Mouse (Mus musculus): ENCODE measurements around the gene Prpsap1.

The Prpsap1 gene

DNA sequence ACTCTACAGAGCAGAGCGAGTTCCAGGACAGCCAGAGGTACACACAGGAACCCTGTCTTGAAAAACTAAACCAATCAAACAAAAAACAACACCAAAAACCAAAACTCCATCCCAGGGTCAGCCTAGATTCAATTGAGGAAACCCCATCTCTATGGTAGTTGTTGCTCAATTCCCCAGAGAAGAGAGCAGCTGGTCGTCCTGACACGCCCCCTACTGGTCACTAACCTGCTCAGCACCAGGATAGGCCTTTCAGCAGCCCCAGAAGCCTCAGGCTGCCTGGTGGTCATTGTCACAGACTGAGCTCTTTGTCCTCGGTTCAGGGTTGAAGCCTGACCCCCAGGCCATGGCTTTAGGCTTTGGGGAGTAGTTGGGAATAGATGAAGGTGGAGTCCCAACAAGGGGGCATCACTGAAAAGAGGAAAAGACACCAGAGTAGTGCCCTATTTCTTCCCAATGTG is at the start of gene Prpsap1:
Gene Prpsap1, minus strand, starts transcription at position 408 of the 458 bp plus-strand sequence.
- DNase-seq (ENCODE audit: low spot score in 2 of 2): peak; percentile 44 to 74

- peak; percentile 66 to 79 for DNase-seq (ENCODE audit: low spot score in 2 of 2)
Measured at GRCm38 (mm10) chr11:116543110-116543509, 49.1 kb upstream of the Prpsap1 start.

DNA sequence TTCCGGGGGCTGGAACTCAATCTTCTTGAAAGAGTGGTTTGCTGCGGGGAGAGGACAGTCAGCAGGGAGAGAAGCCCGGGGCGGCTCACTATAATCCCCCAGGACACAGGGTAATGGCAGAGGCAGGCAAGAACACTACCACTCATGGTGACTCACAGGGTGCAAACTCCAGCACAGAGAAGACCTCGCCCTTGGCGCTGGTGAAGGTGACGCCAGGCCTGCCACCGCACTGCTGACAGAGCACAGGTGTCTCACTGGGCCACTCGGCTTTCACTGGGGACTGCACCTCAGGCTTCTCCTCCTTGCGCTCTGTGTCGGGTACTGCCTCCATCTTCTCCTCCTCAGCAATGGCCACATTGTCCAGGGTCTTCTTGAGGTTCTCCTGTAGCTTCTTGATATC is 47.2 kb upstream of the Prpsap1 start:
- DNase-seq (ENCODE audit: low spot score in 2 of 2): peak in 1 of 2 experiments; percentile 8

- peak; percentile 50 to 63 for DNase-seq (ENCODE audit: low spot score in 2 of 2)
Measured at GRCm38 (mm10) chr11:116538142-116538735, 44.2 kb upstream of the Prpsap1 start.

DNA sequence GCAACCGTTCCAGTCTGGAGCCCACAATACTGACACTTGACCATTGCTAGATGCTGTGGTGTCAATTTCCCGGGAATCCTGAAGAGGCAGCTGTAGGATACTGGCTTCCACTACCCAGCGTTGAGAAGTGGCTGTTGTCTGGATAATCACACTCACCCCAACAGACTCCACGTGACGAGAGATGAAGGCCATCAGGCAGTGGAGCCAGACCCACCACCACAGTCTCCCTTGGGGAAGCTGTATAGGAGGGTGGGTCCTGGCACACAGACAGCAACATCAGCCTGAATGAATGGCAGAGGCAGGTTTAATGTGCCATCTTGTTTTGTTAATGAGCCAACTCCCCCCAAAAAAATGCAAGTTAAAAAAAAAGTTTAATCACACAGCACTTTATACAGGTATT is 43.4 kb upstream of the Prpsap1 start:
- DNase-seq (ENCODE audit: low spot score in 2 of 2): peak in 1 of 2 experiments; percentile 54

DNA sequence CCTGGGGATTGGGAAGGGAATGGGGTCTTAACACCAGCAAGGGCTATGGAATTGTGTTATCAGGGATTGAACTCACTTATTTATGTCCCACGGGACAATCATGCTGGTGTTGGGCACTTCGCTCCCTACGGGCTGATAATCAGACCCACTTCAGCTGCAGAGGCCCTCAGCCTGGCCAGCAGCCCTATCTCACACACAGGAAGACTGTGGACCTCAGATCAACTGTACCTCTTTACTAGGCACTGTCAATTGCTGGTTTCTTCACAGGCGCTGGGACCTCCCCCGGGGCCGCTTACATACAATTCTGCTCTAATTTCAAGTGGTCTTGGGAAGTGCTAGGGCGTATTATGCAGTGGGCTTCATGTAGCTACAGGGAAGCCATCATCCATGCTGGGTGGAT is 42.7 kb upstream of the Prpsap1 start:
- DNase-seq (ENCODE audit: low spot score in 2 of 2): peak; percentile 57 to 59

DNA sequence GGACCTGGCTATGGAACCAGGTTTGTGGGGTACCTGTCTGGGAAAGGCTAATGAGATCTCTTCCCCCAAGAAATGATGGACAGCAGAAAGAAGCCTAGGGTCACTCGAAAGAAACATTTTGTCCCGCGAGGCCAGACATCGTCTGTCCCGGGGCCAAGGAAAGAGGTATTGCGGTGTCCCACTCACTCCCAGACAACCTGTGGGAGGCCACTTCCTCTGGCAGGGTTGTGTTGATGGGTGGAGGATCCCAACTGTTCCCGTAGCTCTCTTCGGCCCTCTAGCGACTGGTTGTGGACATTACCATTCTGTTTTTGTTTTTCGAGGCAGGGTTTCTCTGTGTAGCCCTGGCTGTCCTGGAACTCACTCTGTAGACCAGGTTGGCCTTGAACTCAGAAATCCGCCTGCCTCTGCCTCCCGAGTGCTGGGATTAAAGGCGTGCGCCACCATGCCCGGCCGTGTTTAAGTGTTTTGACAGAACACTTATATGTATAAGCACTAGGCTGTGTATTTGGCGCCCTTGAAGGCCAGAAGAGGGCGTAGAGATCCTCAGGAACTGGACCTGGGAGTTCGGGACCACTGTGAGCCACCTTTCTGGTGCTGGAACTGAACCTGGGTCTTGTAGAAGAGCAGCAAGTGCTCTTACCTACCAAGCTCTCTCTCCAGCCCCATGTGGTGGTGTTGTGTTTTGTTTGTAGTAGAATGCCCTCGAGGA is 40.3 kb upstream of the Prpsap1 start:
- peak; percentile 84 to 85 for DNase-seq (ENCODE audit: low spot score in 2 of 2)

GRCm38 (mm10) chr11:116533341-116534153 is 39.5 kb upstream of the Prpsap1 start:
- DNase-seq (ENCODE audit: low spot score in 2 of 2): peak in 1 of 2 experiments; percentile 89

DNA sequence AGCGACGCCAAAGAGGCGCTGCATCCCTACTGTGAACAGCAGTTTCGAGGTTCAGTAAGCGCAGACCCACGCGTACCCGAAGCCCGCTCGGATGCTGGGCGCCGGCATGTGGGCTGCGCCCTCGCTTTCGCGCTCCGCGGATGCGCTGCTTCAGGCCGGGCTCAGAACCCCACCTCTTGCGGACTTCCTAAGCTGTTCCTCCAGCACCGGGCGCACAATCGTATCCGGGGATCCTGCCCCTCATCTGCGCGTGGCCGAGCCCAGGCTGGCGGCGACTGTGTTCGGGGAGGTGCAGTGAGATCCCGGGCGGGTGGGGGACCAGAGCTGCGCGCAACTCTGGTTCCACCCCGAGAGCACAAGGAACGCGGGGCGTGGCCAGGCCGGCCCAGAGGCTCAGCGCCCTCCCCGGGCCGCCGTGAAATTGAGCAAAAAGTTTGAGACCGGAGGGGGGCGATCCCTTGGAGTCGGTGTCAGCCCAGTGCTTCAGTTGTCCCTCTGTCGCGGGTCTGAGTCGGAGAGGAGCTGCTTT is 38.9 kb upstream of the Prpsap1 start:
- peak; percentile 84 to 91 for DNase-seq (ENCODE audit: low spot score in 2 of 2)

GRCm38 (mm10) chr11:116532262-116532809 is 38.3 kb upstream of the Prpsap1 start:
- peak; percentile 74 to 80 for DNase-seq (ENCODE audit: low spot score in 2 of 2)

- peak; percentile 53 to 60 for DNase-seq (ENCODE audit: low spot score in 2 of 2)
Measured at GRCm38 (mm10) chr11:116531371-116532191, 37.6 kb upstream of the Prpsap1 start.

DNA sequence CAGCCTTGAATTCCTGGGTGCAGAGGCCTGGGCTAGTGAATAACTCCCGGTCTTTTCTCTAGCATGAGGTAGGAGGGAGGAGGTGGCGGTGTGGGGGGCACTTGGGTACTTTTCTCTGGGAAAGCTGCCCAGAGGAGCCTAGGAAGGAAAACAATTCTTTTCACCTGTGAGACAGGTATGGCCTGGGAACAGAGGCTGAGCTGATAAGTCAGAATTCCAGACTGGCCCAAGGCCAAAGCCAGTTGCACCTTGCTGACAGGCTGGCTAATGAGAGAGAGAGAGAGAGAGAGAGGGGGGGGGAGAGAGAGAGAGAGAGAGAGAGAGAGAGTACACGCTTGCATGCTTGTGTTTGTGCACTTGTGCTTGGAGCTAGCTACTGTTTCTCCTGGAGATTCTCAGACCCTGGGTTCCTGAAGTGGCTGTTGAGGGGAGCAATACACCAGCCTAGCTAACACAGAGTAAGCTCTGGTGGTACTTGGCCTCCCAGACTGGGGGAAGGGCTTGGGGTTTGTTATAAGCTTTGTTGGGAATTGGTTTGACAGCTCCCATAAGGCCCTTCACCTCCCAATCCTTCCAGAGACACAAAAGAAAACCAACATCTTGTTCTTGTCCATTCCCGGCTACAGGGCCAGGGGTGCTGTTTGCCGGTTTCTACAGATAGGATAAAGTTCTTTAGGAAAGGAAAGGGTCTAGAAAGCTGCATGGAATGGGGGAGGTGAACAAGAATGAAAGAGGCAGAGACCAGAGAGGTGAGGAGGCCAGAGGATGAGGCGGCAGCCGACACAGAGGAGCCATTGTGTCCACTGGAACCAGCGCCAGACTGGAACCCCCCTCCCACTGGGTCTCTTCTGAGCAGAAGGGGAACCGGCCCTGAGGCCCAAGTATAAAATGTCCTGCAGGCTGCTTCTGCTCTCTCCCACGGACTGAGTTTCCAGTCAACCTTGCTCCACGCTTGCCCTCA is 36.5 kb upstream of the Prpsap1 start, which contains the start of gene Sphk1:
Gene Sphk1, plus strand, starts transcription at position 739 of the 961 bp plus-strand sequence.
- peak in 1 of 2 experiments; percentile 39 for DNase-seq (ENCODE audit: low spot score in 2 of 2)

GRCm38 (mm10) chr11:116528636-116529320 is 34.8 kb upstream of the Prpsap1 start:
- DNase-seq (ENCODE audit: low spot score in 2 of 2): no peak

GRCm38 (mm10) chr11:116523699-116524189 is 29.7 kb upstream of the Prpsap1 start:
- DNase-seq (ENCODE audit: low spot score in 2 of 2): no peak

GRCm38 (mm10) chr11:116522886-116523698 is 29.1 kb upstream of the Prpsap1 start:
- DNase-seq (ENCODE audit: low spot score in 2 of 2): no peak

GRCm38 (mm10) chr11:116522046-116522445 is 28.0 kb upstream of the Prpsap1 start:
- no peak for DNase-seq (ENCODE audit: low spot score in 2 of 2)

GRCm38 (mm10) chr11:116521143-116521542 is 27.1 kb upstream of the Prpsap1 start:
- peak in 1 of 2 experiments; percentile 73 for DNase-seq (ENCODE audit: low spot score in 2 of 2)

DNA sequence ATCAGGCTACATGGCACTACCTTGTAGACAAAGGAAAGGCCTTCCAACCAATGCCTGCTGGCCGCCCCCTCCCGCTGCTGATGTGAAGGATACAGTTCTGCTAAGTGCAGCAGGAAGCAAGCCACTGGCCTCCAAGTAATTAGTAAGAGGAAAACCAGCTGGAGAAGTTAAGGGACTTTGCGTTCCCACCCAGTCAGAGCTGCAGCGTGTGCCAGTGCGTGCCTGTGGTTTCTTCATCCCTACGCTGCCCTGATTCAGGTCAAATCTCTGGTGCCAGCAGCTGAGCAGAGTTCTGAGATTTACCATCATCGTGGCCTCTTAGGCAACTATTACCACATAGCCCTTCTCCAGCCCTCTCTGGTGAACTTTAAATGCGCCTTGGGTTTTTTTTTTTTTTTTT is 24.5 kb upstream of the Prpsap1 start:
- DNase-seq (ENCODE audit: low spot score in 2 of 2): no peak
